Mouse (Mus musculus): ENCODE data around the gene Tbc1d17. TPM values are rescaled to one million over a fixed set of nuclear protein-coding genes. Genes with fewer than 3 reads are reported as not detected.
A peak's percentile ranks its signal among the peaks of the same experiment; 100 is the strongest.

The Tbc1d17 gene
- polyA plus RNA-seq (2016; fragmentation: Nextera tagmentation; extraction: Ambion mirVana) = 56.9 and 67.3 TPM in 2 replicates

DNA sequence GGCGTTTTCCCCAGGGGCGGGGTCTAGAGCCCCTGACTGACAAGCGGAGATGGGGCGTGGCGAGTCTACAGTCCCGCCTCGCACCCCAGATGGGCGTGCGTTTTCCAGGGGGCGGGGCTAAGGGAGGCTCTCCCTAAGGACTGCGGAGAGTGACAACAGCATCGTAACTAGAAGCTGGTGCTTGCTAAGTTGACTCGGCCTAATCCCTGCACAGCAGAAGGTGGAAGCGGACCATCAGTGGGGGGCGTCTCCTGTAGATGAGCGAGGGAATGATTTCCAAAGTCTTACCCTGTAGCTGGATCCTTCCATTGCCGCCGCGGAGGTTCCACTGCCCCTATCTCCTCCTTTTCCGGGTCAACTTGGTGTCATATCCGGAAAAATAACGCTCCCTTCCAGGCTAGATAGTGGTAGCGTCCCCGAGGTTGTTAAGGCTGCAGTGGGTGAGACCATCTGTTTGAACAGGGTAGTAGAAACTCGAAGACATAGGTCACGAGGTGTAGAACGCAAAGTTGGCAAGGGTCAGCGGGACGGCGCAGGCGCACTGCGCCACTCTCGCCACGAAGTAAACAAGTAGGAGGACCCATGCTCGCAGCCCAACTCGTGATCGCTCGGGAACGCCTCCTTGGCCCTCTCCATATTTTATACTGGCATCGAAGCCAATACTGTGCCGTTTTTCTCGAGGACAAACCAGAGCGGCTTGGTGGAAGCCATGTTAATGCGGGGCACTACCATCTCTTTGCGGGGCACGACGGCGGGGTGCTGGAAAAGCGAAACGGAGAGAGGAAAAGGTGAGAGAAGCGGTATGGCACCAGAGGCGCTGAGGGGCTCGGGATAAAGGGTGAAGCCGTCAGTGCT lies at the start of gene Tbc1d17, which contains the start of gene Akt1s1:
Gene Tbc1d17 (minus strand): TSS at position 519 of the 855 bp plus-strand sequence.
Gene Akt1s1 (plus strand): TSS at position 431 of the 855 bp plus-strand sequence.
- under 1% methylated on average over 54 of the region's 54 CpGs for WGBS
- peaks cover 47% of the 10 kb centered on the region for H3K36me3 ChIP-seq

DNA sequence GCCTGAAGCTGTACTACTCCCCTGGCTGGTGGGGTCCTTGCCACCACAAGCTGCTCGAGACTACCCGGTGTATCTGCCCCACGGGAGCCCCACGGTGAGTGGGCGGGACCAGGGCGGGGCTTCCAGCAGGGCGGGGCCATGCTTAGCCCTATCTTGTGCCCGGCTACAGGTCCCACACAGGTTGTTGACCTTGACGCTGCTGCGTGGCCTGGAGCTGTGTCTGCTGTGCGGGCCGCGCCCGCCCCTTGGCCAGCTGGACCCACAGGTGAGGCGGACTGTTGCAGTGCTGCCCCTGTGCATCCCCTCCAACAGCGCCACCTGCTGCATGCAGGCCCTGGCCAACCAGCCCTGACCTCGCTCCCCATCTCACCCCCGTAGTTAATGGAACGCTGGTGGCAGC lies 49.7 kb upstream of the Tbc1d17 start:
- H3K4me3 ChIP-seq = peak overlapping the region; percentile 30; the same call in 1 of the 2 replicates
- peaks cover 51% of the 10 kb centered on the region for H3K36me3 ChIP-seq
- 35% methylated on average over 19 of the region's 19 CpGs for WGBS
- H3K27ac ChIP-seq = peak overlapping the region; percentile 62; the same call in 1 of the 2 replicates
- no peak for DNase-seq (ENCODE audit: low spot score)
- H3K9me3 ChIP-seq = no peaks in the 10 kb centered on the region
- H3K27me3 ChIP-seq (ENCODE audit: insufficient read depth, poor library complexity, severe bottlenecking) = no peaks in the 10 kb centered on the region
- peaks cover 54% of the 10 kb centered on the region for H3K4me1 ChIP-seq

More for the DNA sequence above, at the start of gene Tbc1d17, which contains the start of gene Akt1s1:
- DNase-seq (ENCODE audit: low spot score) = peak; percentile 99
- H3K4me3 ChIP-seq = peak within 1 kb of the TSS; percentile 69
- peak within 1 kb of the TSS; percentile 93 for H3K27ac ChIP-seq
- H3K9me3 ChIP-seq = no peaks in the 10 kb centered on the region
- no peaks in the 10 kb centered on the region for H3K27me3 ChIP-seq (ENCODE audit: insufficient read depth, poor library complexity, severe bottlenecking)
- H3K4me1 ChIP-seq = peaks cover 45% of the 10 kb centered on the region

DNA sequence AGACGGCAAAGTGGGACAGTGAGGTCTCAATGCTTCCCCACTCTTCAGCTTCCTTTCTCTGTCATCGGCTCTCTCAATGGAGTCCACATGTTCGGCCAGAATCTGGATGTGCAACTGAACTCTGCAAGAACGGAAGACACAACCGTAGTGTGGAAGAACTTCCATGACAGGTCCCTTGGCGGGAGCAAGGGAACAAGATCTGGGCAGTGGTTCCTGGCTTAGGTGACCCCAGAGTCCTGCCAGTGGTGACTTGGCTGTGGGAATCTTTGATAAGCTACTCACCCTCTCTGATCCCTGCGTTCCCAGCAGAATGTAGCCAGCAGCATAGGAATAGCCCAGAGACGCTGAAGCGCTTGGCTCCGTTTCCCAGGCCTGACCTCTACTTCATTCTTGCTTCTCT lies 47.6 kb upstream of the Tbc1d17 start:
- Histone ChIP-seq H3K36me3 (peaks cover 30% of the 10 kb centered on the region), H3K4me3 (peak overlapping the region; percentile 68), H3K9me3 (no peaks in the 10 kb centered on the region), H3K27ac (peak overlapping the region; percentile 89), H3K27me3 (ENCODE audit: insufficient read depth, poor library complexity, severe bottlenecking) (no peaks in the 10 kb centered on the region), H3K4me1 (peaks cover 49% of the 10 kb centered on the region)
- 47% methylated on average over 10 of the region's 10 CpGs for WGBS
- no peak for DNase-seq (ENCODE audit: low spot score)

DNA sequence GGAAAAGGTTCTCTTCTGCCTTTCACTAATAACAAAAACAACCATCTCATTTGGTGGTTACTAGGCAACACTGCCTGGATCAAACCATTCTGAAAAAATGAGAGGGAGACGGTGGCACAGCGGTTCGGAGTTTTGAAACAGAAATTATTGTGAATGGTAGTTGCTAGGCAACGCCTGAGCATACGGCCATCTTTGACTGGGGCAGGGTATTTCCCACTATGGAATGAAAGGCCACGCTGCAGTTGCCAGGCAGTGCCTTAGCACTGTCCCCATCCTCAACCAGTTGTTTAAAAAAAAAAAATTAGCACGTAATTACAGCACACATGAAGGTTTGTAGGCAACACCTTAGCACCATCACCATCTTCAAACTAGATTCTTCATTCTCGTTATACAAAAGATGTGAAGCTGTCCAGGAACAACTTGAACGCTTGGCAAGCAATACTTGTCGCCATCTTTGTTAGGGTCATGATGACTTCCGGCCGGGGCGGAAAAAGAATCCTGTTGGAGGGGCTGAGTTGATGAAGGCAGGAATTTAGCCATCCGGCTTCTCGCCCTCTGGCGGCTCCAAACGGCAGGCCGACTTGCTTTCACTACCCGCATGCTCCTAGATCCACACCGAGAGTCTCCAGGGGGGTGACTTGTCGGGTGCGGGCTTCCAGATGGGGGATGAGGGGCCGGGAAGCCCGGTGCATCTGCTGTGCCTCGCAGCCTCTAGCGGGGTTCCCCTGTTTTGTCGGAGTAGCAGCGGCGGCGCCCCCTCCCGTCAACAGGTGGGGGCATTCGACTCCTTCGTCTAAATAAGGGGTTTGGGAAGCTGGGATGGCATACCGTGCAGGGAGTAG lies 46.9 kb upstream of the Tbc1d17 start, which contains the start of gene Fuz:
Gene Fuz (plus strand): TSS at position 487 of the 842 bp plus-strand sequence.
- peak within 1 kb of the TSS; percentile 89 for H3K27ac ChIP-seq
- H3K4me3 ChIP-seq = peak within 1 kb of the TSS; percentile 68
- H3K36me3 ChIP-seq = peaks cover 26% of the 10 kb centered on the region
- H3K4me1 ChIP-seq = peaks cover 49% of the 10 kb centered on the region
- WGBS = 2% methylated on average over 34 of the region's 34 CpGs
- peak; percentile 96 for DNase-seq (ENCODE audit: low spot score)
- no peaks in the 10 kb centered on the region for H3K27me3 ChIP-seq (ENCODE audit: insufficient read depth, poor library complexity, severe bottlenecking)
- H3K9me3 ChIP-seq = no peaks in the 10 kb centered on the region

DNA sequence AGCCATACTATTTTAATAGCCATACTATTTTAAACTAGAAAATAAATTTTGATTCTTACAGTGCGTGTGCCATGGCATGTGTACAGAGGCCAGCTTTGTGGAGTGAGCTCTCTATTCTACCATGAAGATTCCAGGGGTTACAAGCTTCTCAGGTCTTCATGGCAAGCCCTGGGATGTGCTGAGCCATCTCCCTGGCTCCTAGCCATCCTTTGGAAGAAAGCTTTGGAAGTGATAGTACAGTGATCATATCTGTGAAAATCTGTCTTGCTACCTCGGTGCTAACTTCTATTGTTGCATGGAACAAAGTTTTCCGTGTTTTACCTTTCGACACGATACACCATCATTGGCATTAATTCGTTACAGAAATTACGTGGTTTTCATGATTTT lies 46.3 kb upstream of the Tbc1d17 start:
- H3K4me1 ChIP-seq = peaks cover 48% of the 10 kb centered on the region
- no peaks in the 10 kb centered on the region for H3K27me3 ChIP-seq (ENCODE audit: insufficient read depth, poor library complexity, severe bottlenecking)
- peak overlapping the region; percentile 89; the same call in 1 of the 2 replicates for H3K27ac ChIP-seq
- peaks cover 26% of the 10 kb centered on the region for H3K36me3 ChIP-seq
- peak overlapping the region; percentile 68 for H3K4me3 ChIP-seq
- DNase-seq (ENCODE audit: low spot score) = no peak
- WGBS = 75% methylated on average over 7 of the region's 7 CpGs
- no peaks in the 10 kb centered on the region for H3K9me3 ChIP-seq

DNA sequence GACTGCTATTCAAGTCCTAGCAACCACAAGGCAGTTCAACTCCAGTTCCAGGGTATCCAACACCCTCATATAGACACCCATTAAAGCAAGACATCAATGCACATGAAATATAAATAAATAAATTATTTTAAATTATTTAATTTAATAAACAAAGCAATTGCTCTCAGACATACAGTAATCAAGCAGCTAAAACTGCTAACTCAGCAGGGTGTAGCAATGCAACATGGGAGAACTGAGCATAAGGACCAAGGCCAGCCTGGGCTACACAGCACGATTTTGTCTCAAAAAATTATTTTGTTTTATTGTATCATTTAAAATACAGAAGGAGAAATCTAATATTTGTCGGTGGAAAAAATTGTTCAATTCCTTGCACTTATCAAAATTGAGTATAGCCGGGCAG lies 45.3 kb upstream of the Tbc1d17 start:
- H3K4me1 ChIP-seq = peaks cover 45% of the 10 kb centered on the region
- H3K36me3 ChIP-seq = peaks cover 22% of the 10 kb centered on the region
- no peaks in the 10 kb centered on the region for H3K9me3 ChIP-seq
- 84% methylated on average over 3 of the region's 3 CpGs for WGBS
- no peak overlapping the region for H3K4me3 ChIP-seq
- no peak overlapping the region for H3K27ac ChIP-seq
- DNase-seq (ENCODE audit: low spot score) = no peak
- no peaks in the 10 kb centered on the region for H3K27me3 ChIP-seq (ENCODE audit: insufficient read depth, poor library complexity, severe bottlenecking)

DNA sequence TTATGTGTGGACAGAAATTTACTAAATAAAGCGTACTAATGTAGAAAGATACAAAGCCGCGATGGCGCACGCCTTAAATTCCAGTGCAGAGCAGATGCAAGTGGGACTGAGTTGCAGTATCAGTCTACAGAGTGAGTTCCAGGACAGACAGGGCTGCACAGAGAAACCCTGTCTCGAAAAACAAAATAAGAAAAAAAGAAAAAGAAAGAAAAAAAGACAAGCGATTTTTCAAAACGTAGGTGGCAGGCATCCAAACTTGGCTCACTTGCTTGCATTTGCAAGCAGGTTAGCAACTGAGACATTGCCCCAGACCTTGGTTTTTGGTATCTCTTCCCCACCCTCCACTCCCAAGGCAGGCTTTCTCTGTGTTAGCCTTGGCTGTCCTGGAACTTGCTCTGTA lies 44.3 kb upstream of the Tbc1d17 start:
- WGBS = 33% methylated on average over 8 of the region's 8 CpGs
- Histone ChIP-seq H3K27me3 (ENCODE audit: insufficient read depth, poor library complexity, severe bottlenecking) (no peaks in the 10 kb centered on the region), H3K4me3 (no peak overlapping the region; the same call in 1 of the 2 replicates), H3K4me1 (peaks cover 41% of the 10 kb centered on the region), H3K9me3 (no peaks in the 10 kb centered on the region), H3K27ac (peak overlapping the region; percentile 32; the same call in 1 of the 2 replicates), H3K36me3 (peaks cover 24% of the 10 kb centered on the region)
- no peak for DNase-seq (ENCODE audit: low spot score)

DNA sequence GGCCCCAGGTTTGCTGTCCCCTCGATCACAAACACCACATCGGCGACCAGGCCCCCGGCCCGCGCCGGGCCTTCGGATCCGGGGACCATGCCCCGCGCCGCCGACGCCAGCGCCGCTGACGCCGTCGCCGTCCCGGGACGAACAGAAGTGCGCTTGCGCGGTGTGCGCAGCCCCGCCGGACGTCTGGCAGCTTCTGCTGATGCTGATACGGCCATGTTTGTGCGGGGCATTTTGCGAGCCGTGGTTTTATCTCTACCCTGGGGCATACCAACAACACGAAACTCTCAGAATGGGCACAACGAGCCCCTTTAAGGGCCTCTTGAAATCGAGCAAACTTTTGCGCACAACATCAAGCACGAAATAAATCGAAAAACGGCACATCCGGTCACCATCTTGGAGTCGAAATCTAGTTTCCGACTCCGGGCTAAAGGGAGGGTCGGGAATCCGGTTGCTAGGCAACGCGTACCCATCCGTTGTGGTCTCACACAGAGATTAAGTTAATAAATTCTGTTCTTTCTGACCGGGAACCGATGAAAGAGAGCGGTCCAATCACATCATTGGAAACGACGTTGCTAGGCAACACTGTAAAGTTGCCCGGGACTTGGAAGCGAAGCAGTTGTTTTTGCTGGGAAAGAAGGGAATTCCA lies 43.5 kb upstream of the Tbc1d17 start, which contains the start of gene Med25:
Gene Med25 (minus strand): TSS at position 437 of the 646 bp plus-strand sequence.
- peak; percentile 96 for DNase-seq (ENCODE audit: low spot score)
- Histone ChIP-seq H3K36me3 (peaks cover 26% of the 10 kb centered on the region), H3K27ac (peak within 1 kb of the TSS; percentile 95), H3K4me1 (peaks cover 35% of the 10 kb centered on the region), H3K9me3 (no peaks in the 10 kb centered on the region), H3K4me3 (peak within 1 kb of the TSS; percentile 72), H3K27me3 (ENCODE audit: insufficient read depth, poor library complexity, severe bottlenecking) (no peaks in the 10 kb centered on the region)
- WGBS = under 1% methylated on average over 56 of the region's 56 CpGs

DNA sequence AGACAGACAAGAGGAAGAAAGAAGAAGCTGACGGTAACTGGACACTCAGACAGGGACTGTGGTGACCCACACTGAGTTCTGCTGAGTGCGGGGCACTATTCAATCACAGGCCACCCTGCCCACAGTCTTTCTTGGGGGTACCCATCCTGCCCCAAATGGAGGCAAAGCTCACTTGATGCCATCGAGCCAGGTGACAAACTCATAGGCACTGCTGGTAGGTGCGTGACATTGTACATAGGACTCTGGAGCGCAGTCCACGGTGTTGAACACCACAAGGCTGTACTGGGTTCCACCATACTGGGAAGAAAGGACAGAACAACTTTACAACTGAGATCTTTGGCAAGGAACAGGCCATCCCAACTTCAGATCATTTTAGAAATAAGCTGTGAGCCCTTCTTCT lies 42.7 kb upstream of the Tbc1d17 start:
- WGBS = 25% methylated on average over 6 of the region's 6 CpGs
- Histone ChIP-seq H3K27ac (peak overlapping the region; percentile 95), H3K4me1 (peaks cover 27% of the 10 kb centered on the region), H3K27me3 (ENCODE audit: insufficient read depth, poor library complexity, severe bottlenecking) (no peaks in the 10 kb centered on the region), H3K36me3 (peaks cover 31% of the 10 kb centered on the region), H3K4me3 (peak overlapping the region; percentile 72), H3K9me3 (no peaks in the 10 kb centered on the region)
- DNase-seq (ENCODE audit: low spot score) = no peak

DNA sequence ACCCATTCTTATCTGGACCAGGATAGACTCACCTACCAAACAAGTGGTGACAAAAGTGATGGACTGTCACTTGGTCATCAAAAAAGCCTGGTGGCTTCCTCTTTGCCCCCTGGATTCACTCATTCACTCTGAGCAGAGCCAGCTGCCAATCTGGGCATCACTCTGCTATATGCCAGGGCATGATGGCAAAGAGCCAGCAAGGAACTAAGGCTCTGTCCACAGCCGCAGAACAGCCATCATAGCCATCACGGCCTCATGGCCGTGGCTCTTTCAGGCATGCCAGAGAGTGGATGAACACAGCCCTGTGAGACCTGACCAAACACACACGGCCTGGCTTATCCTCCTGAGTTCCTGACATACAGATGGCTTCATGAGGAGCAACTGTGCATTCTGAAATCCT lies 41.9 kb upstream of the Tbc1d17 start:
- Histone ChIP-seq H3K36me3 (peaks cover 38% of the 10 kb centered on the region), H3K27me3 (ENCODE audit: insufficient read depth, poor library complexity, severe bottlenecking) (no peaks in the 10 kb centered on the region), H3K9me3 (no peaks in the 10 kb centered on the region), H3K4me3 (peak overlapping the region; percentile 72; the same call in 1 of the 2 replicates), H3K4me1 (peaks cover 26% of the 10 kb centered on the region), H3K27ac (no peak overlapping the region)
- 91% methylated on average over 4 of the region's 4 CpGs for WGBS
- no peak for DNase-seq (ENCODE audit: low spot score)

DNA sequence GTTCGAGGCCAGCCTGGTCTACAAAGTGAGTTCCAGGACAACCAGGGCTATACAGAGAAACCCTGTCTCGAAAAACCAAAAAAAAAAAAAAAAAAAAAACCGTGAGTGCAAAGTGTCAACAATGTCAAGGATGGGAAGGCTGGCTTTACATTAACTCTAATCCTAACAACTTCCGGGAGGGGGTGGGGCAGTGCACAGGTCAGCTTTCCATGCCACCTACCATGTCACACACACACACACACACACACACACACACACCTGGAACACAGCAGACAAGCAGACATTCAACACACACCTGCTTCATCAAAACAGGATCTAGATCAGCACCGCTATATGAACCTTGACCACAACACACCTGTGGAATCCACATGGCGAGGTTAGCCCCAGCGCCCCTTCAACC lies 41.3 kb upstream of the Tbc1d17 start:
- H3K9me3 ChIP-seq = no peaks in the 10 kb centered on the region
- H3K27me3 ChIP-seq (ENCODE audit: insufficient read depth, poor library complexity, severe bottlenecking) = no peaks in the 10 kb centered on the region
- H3K36me3 ChIP-seq = peaks cover 44% of the 10 kb centered on the region
- DNase-seq (ENCODE audit: low spot score) = no peak
- H3K4me3 ChIP-seq = no peak overlapping the region
- peaks cover 26% of the 10 kb centered on the region for H3K4me1 ChIP-seq
- H3K27ac ChIP-seq = no peak overlapping the region
- WGBS = 81% methylated on average over 7 of the region's 7 CpGs

Data from heart, embryonic 10.5 days (tissue).